Mouse (Mus musculus) brain, embryonic 18.5 days (tissue): ENCODE measurements at regions not wholly inside any gene's neighbourhood (a gene's known extent, or its start where the extent isn't known, plus 50 kb on each side); places are given as distances from the start of the nearest gene placed in this dataset.

ENCODE experiments used
- DNase-seq: peaks from one replicate; pipeline ENCODE4 v3.0.0-alpha.2; 2012; ENCODE audit warnings: low read depth, low spot score

DNA sequence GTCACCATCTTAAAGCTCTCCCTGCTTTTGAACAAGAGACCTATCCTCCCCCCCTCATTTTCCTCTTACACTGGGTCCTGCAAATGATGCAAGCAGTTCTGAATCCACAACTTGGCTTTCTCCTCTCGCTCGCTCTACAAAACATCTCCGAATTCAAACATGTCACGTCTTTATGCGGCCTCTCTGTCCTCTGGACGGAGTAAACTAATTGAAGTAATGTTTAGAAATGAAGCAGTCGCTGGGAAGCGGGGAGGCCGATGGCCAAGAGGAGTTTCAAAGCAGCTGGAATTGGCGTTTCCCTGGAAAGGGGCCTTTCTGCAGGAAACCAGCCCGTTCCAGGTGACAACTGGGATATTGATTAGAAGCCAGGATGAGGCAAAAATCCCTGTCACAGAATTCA is 446.8 kb downstream of the Ate1 start:
- DNase-seq: no peak

DNA sequence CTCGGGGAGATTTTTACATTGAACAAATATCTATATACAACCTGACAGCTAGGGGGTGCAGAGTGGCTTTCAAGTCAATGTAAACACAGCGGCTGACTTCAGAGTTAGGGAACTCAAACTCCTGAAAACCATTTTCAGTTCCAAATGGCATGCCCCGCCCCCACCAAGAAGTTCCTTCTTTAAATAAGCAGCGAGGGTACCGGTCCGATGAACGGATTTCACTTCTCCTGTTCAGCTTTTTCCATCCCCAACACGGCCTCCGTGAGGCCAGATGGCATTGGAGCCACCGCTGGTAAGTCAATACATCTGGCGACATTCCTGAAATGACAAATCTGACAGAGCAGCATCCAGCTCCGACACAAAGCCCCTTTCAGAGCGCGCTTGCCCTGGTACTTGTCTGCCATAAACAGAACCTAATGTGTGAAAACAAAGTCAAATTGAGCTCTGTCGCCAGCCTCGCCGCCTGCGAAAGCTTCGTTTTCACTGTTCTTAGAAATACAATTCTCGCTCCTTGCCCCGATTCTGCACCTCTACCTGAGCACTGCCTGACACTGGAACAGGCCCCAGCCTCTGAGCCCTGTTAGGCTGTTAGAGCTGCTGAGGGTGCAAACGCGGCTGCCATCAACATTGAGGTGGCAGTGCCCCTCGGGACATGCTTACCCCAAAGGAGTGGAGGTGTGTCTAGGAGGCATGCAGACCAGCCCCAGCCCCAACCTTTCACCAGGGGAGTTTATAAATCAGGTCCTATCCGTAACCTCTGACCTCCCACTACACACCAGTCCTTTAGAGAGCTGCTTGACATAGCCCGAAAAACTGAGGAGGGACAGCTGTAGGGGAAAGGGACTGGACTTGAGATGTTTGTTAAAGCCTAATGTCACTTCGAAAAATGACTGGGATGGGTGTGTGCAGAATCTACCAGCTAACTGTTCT is 446.0 kb downstream of the Ate1 start:
- DNase-seq: no peak

DNA sequence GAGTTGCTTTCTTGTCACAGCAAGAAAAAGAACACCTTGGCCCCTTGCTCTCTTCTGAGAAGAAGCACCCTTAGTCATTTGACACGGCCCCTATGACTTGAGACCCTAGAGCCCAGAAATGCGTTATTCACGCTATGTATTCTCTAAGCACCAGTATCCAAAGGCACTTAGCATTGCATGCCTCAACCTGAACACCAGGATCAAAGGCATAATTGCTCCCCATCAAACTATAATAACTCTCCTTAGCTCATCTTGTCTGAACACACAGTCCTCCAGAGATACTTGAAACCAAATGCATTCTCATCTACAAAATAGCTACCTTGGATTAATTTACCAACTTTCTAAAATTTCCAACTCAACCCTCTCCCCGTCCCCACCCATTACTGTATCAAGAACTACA is 437.5 kb downstream of the Ate1 start:
- DNase-seq: no peak

DNA sequence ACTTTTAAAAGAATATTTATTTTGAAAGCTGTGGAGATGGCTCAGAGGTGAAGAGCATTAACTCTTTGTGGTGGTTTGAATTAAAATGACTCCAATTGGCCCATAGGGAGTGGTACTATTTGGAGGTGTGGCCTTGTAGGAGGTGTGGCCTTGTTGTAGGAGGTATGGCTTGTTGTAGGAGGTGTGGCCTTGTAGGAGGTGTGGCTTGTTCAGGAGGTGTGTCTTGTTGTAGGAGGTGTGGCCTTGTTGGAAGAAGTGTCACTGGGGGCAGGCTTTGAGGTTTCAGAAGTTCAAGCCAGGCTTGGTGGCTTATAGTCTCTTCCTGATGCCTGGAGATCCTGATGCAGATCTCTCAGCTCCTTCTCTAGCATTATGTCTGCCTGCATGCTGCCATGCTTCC is 434.5 kb downstream of the Ate1 start:
- no peak for DNase-seq

DNA sequence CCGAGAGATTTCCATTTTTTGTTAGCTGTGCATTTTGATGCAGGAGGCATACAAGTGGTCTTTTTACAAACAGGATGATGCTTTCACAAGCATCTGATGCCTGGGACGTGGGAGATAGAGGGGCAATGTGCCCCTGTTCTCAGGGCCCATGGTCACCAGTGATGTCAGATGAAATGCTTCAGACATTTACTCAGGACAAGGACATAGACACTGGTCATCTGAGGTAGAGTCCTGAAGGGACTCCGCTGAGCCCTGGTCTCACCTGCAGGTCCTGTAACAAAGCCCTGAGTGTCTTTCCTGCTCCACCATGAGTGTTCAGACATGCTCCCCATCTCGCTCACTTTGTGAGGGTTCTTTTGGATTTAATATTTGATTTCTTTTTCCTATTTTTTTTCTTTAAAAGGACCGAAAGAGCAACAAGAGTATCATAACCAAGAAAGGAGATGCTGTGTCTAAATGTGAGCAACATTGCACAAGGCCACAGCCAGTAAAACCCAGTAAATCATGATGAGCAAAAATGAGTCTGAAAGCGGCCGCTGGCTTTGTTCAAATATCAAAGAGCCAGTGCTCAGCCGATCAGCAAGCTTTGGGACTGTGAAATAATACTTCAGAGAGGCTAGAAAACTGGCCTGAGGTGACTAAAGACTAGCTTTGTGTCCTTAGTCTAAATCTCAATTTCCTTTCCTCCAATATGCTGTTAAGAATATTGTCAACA is 430.1 kb downstream of the Ate1 start:
- DNase-seq: no peak

DNA sequence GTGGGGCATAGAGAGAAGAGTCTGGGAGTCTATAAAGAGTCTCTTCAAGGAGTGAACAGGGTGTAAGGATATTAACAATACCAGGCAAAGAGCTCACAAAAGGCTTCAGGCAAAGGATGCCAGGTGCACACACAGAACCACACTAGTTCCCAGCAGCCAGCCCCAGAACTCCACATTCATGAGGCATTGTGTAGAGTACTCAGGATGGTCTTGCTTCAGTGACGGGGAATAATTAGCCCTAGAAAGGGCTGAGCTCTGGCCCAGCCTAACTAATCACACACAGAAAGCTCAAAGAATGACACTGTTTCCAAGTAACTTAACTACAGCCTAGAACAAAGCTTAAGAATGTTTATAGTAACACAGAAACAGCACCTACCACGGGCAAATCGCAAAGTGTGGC is 428.2 kb downstream of the Ate1 start:
- DNase-seq: no peak

DNA sequence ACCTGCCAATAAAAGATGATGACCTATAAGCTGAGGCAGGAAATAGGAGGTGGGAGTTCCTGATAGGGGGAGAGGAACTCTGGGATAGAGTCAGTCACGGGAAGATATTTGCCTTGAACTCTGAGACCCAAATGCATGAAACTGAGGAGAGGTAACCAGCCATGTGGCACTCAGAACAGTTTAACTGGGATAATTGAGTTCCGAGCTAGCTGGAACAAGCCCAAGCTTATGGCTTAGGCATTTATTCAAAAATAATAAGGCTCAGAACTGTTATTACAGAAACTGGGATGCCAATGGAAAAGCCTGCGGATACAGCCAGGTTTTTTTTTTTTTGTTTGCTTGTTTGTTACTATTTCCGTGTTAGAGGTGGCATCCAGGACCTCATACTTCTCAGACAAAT is 425.0 kb downstream of the Ate1 start:
- DNase-seq: no peak

DNA sequence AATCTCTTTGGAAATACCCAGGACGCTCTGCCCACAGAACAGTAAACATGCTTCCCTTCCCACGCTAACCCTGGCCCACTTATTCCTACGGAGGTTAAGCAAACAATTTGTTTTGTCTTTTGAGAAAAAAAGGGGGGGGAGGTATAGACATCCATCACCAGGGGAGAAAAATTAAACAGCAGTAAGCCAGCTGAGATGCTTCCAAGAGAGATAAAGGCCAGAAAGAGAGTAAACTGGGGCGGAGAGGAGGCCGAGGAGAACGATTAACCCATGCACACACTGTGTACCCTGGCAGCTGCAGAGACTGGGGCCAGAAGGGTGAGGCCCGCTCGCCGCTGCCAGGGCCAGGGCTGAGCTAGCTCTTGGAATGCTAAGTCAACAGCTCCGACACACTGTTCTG is 421.6 kb downstream of the Ate1 start:
- DNase-seq: no peak

DNA sequence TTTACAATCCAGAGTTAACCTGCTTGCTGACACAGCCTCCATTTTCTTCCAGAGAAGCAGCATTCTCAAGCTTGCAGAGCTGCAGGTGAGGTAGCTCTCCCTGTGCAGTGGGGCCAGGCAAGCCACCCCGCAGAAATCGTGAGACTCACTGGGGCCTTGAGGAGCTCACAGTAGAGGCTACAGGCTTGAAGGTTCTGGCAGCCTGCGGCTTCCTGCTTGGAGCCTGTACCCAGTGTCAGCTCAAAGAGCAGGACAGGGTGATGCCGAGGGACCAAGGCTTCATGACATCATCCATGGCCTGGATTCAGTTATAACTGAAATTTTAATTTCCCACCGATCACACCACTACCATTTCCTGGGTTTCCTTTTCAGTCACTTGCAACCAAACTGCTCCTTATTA is 417.5 kb downstream of the Ate1 start:
- DNase-seq: no peak

DNA sequence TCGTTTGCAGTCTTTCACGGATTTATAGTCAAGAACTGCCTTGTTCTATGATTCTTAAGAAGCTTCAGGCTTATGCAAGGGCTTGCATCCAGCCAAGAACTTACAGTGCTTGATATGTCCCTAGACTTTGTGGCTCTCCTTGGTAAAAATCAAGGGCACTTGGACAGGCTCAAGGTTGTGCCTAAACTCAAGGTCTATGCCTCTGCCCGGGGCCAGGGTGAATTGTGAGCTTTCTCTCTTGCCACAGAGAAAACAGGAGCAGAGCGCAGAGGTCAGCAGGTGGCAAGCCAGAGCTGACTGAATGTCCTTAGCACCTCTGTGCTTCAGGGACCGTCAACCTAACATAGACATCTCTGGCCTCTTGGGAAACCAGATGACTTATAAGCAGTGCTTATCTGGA is 413.2 kb downstream of the Ate1 start:
- DNase-seq: no peak

DNA sequence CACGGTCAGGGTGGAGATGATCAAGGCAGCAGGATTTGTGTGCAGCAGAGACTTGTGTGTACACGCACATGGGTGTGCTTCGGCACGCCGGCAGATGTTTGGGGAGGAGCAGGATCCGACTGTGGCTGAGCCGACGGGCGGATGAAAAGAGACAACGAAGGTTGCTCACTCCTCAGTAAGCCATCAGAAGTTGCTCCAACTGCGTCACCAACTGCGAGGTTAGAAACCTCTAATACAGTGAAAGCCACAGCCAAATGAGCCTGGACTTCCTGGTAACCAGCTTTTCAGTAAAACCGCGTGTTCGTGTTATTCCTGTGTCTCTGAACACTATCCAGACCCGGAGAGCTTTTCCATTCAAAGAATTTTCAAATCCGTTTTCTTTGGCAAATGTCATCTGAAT is 411.8 kb downstream of the Ate1 start:
- DNase-seq: no peak
